ENCODE assay signal across 10 mouse cellular contexts in genomic region chrX:99605084-99605824, GRCm38 (mm10).
DNase-seq lines count a peak whose midpoint lies in the region; ATAC-seq and TF ChIP-seq lines count a peak whose summit lies in the region.
"Had no signal": no experiment of that assay in that cellular context is flagged by ENCODE, and none has a peak within 500 bp of the region (broad histone marks: within the 10 kb centered on the region; RNA-seq: fewer than 3 reads in every experiment).

No protein-coding gene starts in this region.

- H3K27ac ChIP-seq in midbrain, postnatal 0 days (ENCODE audit: low read depth, low read length): no peak overlapping the region
- no peak overlapping the region for H3K27ac ChIP-seq in midbrain, embryonic 15.5 days
- no peak overlapping the region for H3K27ac ChIP-seq in embryonic facial prominence, embryonic 10.5 days (replicated peaks)
- H3K27ac ChIP-seq in kidney, embryonic 16.5 days (ENCODE audit: low read length): no peak overlapping the region
- peak overlapping the region; percentile 55; the same call in 1 of the 2 replicates for H3K27ac ChIP-seq in stomach, embryonic 16.5 days (ENCODE audit: low read length)
- H3K27ac ChIP-seq: embryonic facial prominence, embryonic 15.5 days; limb, embryonic 15.5 days had no signal

- TF ChIP-seq CTCF in midbrain, postnatal 0 days (IDR thresholded peaks at IDR 0.05): no peak

- peaks cover 12% of the 10 kb centered on the region; the same call in 1 of the 2 replicates for H3K27me3 ChIP-seq in midbrain, postnatal 0 days (ENCODE audit: insufficient read depth, low read length)
- peaks cover 29% of the 10 kb centered on the region for H3K27me3 ChIP-seq in midbrain, embryonic 15.5 days (replicated peaks)
- peaks cover 92% of the 10 kb centered on the region for H3K27me3 ChIP-seq in embryonic facial prominence, embryonic 10.5 days (replicated peaks; ENCODE audit: low read depth, poor library complexity, severe bottlenecking)
- peaks cover 41% of the 10 kb centered on the region for H3K27me3 ChIP-seq in kidney, embryonic 16.5 days (ENCODE audit: insufficient read depth, low read length)
- peaks cover 29% of the 10 kb centered on the region; the same call in 1 of the 2 replicates for H3K27me3 ChIP-seq in stomach, embryonic 16.5 days (ENCODE audit: control insufficient read depth, insufficient read depth, low read length)

- H3K4me1 ChIP-seq in midbrain, postnatal 0 days (ENCODE audit: insufficient read depth, low read length): no peaks in the 10 kb centered on the region
- no peaks in the 10 kb centered on the region for H3K4me1 ChIP-seq in midbrain, embryonic 15.5 days
- peaks cover 17% of the 10 kb centered on the region for H3K4me1 ChIP-seq in embryonic facial prominence, embryonic 10.5 days
- H3K4me1 ChIP-seq in kidney, embryonic 16.5 days (ENCODE audit: insufficient read depth, low read length): peaks cover 15% of the 10 kb centered on the region
- no peaks in the 10 kb centered on the region for H3K4me1 ChIP-seq in stomach, embryonic 16.5 days (ENCODE audit: control insufficient read depth, insufficient read depth, low read length)
- H3K4me1 ChIP-seq: embryonic facial prominence, embryonic 15.5 days had no signal

- H3K9me3 ChIP-seq in midbrain, postnatal 0 days (ENCODE audit: low read length): no peaks in the 10 kb centered on the region
- H3K9me3 ChIP-seq in midbrain, embryonic 15.5 days: no peaks in the 10 kb centered on the region
- no peaks in the 10 kb centered on the region for H3K9me3 ChIP-seq in embryonic facial prominence, embryonic 10.5 days
- H3K9me3 ChIP-seq in kidney, embryonic 16.5 days (ENCODE audit: low read length): no peaks in the 10 kb centered on the region
- no peaks in the 10 kb centered on the region for H3K9me3 ChIP-seq in stomach, embryonic 16.5 days (replicated peaks; ENCODE audit: control insufficient read depth, low read length)
- H3K9me3 ChIP-seq: embryonic facial prominence, embryonic 15.5 days; limb, embryonic 15.5 days had no signal

- H3K36me3 ChIP-seq in midbrain, postnatal 0 days (ENCODE audit: insufficient read depth, low read length): no peaks in the 10 kb centered on the region
- H3K36me3 ChIP-seq in midbrain, embryonic 15.5 days (replicated peaks): no peaks in the 10 kb centered on the region
- H3K36me3 ChIP-seq in embryonic facial prominence, embryonic 10.5 days (replicated peaks): no peaks in the 10 kb centered on the region
- no peaks in the 10 kb centered on the region for H3K36me3 ChIP-seq in kidney, embryonic 16.5 days (ENCODE audit: insufficient read depth, low read length)
- H3K36me3 ChIP-seq in stomach, embryonic 16.5 days (ENCODE audit: control insufficient read depth, insufficient read depth, low read length): no peaks in the 10 kb centered on the region
- H3K36me3 ChIP-seq: embryonic facial prominence, embryonic 15.5 days; limb, embryonic 15.5 days had no signal

- ATAC-seq in midbrain, postnatal 0 days (ENCODE audit: low FRiP score): peak; percentile 20; the same call in 1 of the 2 replicates
- ATAC-seq in midbrain, embryonic 15.5 days (replicated peaks): no peak
- peak; percentile 57; the same call in 1 of the 2 replicates for ATAC-seq in kidney, embryonic 16.5 days (ENCODE audit: low FRiP score, low TSS enrichment)
- peak; percentile 53 for ATAC-seq in stomach, embryonic 16.5 days (ENCODE audit: insufficient read depth, low FRiP score)
- no peak for ATAC-seq in inflammation-experienced regulatory T-cells, adult 6 months

- H3K4me3 ChIP-seq in midbrain, postnatal 0 days (ENCODE audit: low read depth, low read length): no peak overlapping the region
- H3K4me3 ChIP-seq in midbrain, embryonic 15.5 days: no peak overlapping the region
- H3K4me3 ChIP-seq in embryonic facial prominence, embryonic 10.5 days: no peak overlapping the region
- H3K4me3 ChIP-seq in kidney, embryonic 16.5 days (ENCODE audit: low read length): no peak overlapping the region
- H3K4me3 ChIP-seq in stomach, embryonic 16.5 days (replicated peaks; ENCODE audit: low read length): no peak overlapping the region
- H3K4me3 ChIP-seq: embryonic facial prominence, embryonic 15.5 days; limb, embryonic 15.5 days had no signal

- 66% methylated on average over 9 of the region's 10 CpGs for WGBS in midbrain, postnatal 0 days
- 73% methylated on average over 10 of the region's 10 CpGs for WGBS in midbrain, embryonic 15.5 days
- 57% methylated on average over 10 of the region's 10 CpGs for WGBS in embryonic facial prominence, embryonic 10.5 days
- WGBS in kidney, embryonic 16.5 days: 52% methylated on average over 10 of the region's 10 CpGs
- 38% methylated on average over 10 of the region's 10 CpGs for WGBS in stomach, embryonic 16.5 days

- no peak overlapping the region for H3K9ac ChIP-seq in midbrain, postnatal 0 days (replicated peaks; ENCODE audit: low read length, poor library complexity, severe bottlenecking)
- H3K9ac ChIP-seq in midbrain, embryonic 15.5 days: no peak overlapping the region
- H3K9ac ChIP-seq in kidney, embryonic 16.5 days (replicated peaks; ENCODE audit: low read length): no peak overlapping the region
- H3K9ac ChIP-seq in stomach, embryonic 16.5 days (ENCODE audit: low read length): no peak overlapping the region
- H3K9ac ChIP-seq: embryonic facial prominence, embryonic 15.5 days; limb, embryonic 15.5 days had no signal

- no peak for DNase-seq in midbrain, postnatal 0 days (ENCODE audit: low spot score)
- peak; percentile 16 for DNase-seq in embryonic facial prominence, embryonic 10.5 days (ENCODE audit: low spot score)
- no peak for DNase-seq in ovary, postnatal 14 days (ENCODE audit: low spot score)
- DNase-seq: spleen, adult 18-20 months had no signal

- H3K4me2 ChIP-seq in midbrain, postnatal 0 days (ENCODE audit: low read depth, low read length, poor library complexity, severe bottlenecking): no peak overlapping the region
- no peak overlapping the region for H3K4me2 ChIP-seq in midbrain, embryonic 15.5 days
- no peak overlapping the region for H3K4me2 ChIP-seq in kidney, embryonic 16.5 days (replicated peaks; ENCODE audit: low read depth, low read length)
- H3K4me2 ChIP-seq in stomach, embryonic 16.5 days (ENCODE audit: low read depth, low read length): no peak overlapping the region
- H3K4me2 ChIP-seq: embryonic facial prominence, embryonic 15.5 days; limb, embryonic 15.5 days had no signal

Comparison
In these comparisons a context has a peak if more than half of its experiments do, and no peak if none do; other contexts are left out.
1. ATAC-seq: peak in midbrain, postnatal 0 days (single experiment), kidney, embryonic 16.5 days (single experiment) and stomach, embryonic 16.5 days (single experiment); none in midbrain, embryonic 15.5 days (single experiment) and inflammation-experienced regulatory T-cells, adult 6 months (single experiment).